Mouse (Mus musculus) T-helper 17 cell (primary cell): ENCODE measurements at regions not wholly inside any gene's neighbourhood (a gene's known extent, or its start where the extent isn't known, plus 50 kb on each side); places are given as distances from the start of the nearest gene placed in this dataset.
"Not testable (repeated sequence)": the region's sequence is repeated elsewhere in the genome, so short reads cannot be mapped to it uniquely, and the experiment has no call there.

Experiments
- in situ Hi-C, 2 experiments: fragments of 300-600 bp; cut with MboI, MseI; formaldehyde crosslinking; loops; 1 replicate in 1 of 2; 2 replicates in 1 of 2; pipeline ENCODE4 v1.15.1; 2025; ENCODE audit warnings: high pct_unique_total_duplicates in 2 of 2

DNA sequence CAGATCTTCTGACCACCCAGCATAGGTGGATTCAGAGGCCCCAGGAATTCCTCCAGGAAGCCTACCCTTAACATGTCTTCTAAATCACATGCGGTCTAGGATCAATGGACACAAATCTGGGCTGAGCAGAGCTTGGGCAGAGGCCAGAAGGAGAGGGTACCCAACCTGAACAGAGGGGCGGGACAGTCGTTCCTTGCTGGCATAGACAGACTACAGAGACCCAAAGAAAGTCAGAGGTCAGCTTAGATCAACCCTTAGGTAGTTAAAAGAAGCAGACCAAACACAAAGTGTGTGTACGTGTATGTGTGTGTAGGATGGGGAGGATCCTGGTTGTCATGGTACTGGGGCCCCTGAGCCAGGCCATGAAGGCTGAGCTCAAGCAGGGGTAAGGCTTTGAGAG lies 124.7 kb upstream of the Haao start:
- in situ Hi-C loops: loop anchor here in 1 of 2 experiments (5.0 kb wide), 1 partner anchor 100 kb away; no protein-coding TSS in a partner anchor

GRCm38 (mm10) chr17:83972026-83972425 lies 124.3 kb upstream of the Haao start:
- in situ Hi-C loops: loop anchor here in 1 of 2 experiments (5.0 kb wide), 1 partner anchor 100 kb away; no protein-coding TSS in a partner anchor

DNA sequence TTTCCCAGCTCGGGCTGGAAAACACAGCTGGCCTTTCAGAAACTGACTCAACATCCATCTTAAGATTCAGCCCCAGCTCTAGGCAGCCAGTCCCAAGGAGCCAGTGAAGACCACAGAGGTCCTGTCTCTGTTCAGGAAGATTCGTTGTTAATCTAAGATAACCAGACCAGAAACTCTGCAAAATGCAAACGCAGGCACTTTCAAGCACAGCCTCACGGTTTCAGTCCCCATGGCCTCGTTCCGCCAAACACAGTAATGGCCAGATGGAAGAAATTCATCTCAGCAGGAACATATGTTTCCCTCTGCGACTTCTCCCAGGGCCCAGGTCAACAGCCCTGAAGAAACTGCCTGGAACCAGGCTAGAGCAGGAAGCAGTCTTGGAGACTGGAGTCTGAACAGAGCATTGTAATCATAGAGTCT lies 121.7 kb upstream of the Haao start:
- in situ Hi-C loops: no loop called here

DNA sequence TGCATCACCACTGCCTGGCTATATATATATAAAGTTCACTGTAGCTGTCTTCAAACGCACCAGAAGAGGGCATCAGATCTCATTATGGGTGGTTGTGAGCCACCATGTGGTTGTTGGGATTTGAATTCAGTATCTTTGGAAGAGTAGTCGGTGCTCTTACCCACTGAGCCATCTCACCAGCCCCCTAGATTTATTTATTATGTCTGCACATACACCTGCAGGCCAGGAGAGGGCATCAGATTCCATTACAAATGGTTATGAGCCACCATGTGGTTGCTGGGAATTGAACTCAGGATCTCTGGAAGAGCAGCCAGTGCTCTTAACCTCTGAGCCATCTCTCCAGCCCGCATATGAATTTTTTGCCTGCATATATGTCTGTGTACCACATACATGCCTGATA lies 120.4 kb upstream of the Haao start:
- in situ Hi-C loops: not testable (repeated sequence)

DNA sequence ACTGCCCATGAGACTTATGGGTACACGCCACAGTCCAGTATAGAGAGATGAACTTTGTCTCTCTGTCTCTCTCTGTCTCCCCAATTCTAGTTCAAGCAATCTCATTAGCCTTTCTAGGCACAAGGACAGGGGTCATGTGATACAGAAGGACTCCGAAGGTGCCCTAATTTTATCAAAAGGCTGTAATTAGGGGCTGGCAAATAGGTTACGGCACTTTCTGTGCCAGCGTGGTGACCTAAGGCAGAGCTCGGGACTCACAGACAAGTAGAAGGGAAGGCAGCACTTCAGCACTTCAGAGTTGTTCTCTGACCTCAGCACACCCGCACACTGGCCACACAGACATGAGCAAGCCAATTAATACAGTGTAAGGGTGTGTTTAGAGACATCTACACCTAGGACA lies 119.2 kb upstream of the Haao start:
- in situ Hi-C loops: no loop called here

DNA sequence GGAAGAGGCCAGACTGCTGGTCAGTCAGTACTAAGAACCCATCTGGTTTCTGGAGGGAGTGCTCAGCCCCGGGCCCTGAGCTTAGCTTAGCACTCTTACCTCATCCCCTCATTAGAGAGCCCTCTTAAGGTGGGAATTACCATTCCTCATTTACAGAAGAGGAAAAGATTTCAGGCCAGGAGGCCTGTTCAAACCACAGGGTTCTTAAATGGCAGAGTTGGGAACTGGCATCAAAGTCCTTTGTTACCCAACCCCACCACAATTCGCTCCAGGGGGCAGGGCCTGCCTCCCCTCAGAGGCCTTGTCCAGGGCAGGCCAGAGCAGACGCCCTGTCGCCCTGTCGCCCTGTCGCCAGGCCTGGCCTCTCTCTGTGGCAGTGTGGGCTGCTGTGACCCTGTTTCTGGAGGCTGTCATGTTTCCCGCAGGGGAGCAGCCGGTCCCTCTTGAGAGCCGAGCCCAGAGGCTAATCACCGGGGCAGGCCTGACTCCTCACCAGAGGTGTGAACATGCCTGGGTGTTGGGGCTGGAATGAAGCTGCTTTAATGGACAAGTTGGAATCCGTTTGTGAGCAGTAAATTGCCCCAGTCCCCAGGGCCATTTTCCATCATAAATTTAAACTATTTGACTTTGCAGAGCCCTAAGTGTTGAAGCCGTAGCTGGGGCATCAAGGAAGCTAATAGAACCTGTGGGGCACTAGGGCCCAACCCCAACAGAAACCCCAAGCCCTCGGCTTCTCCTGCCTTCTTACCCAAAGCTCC lies 116.9 kb upstream of the Haao start:
- in situ Hi-C loops: no loop called here

GRCm38 (mm10) chr17:83963561-83963960 lies 115.8 kb upstream of the Haao start:
- in situ Hi-C loops: no loop called here

GRCm38 (mm10) chr17:83962841-83963240 lies 115.1 kb upstream of the Haao start:
- in situ Hi-C loops: no loop called here

DNA sequence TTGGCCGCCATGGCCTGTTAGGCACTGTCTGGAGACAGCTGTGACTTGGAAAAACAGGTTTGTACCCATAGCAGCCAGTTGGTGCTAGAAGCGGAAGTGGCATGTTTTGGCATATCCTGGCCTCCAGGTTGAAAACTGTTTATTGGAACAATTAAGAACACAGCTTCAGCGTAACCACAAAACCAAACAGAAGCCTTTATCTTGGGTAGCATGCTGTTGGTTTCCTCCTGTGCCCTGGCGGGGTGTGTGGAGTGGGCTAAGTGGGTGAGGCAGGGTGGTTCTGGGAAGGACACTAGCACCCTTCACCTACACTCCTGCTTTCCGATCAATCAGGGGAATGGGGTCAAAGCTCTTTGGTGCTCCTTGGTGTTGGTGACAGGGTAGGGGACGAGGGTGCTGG lies 114.4 kb upstream of the Haao start:
- in situ Hi-C loops: no loop called here

DNA sequence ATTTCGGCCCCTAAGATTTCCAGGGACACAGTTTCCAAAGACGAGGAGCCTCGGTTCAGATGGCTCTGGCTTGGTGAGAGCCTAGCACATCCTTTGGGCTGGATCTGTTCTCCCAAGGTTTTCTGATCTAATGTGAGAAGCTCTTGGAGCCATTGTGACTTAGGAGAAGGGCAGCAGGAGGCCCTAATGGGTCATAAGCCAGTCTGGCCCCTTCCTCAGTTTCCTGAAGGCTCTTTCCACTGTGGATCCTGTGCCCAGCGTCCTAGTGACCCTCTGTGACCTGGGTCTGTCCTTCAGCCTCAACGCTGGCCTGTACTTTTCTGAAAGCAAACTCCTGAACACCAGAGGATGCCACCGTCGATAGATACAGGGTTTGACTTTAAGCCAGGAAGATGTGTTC lies 113.1 kb upstream of the Haao start:
- in situ Hi-C loops: no loop called here

GRCm38 (mm10) chr17:83960158-83960557 lies 112.4 kb upstream of the Haao start:
- in situ Hi-C loops: no loop called here

GRCm38 (mm10) chr17:83959159-83959848 lies 111.5 kb upstream of the Haao start:
- in situ Hi-C loops: no loop called here

DNA sequence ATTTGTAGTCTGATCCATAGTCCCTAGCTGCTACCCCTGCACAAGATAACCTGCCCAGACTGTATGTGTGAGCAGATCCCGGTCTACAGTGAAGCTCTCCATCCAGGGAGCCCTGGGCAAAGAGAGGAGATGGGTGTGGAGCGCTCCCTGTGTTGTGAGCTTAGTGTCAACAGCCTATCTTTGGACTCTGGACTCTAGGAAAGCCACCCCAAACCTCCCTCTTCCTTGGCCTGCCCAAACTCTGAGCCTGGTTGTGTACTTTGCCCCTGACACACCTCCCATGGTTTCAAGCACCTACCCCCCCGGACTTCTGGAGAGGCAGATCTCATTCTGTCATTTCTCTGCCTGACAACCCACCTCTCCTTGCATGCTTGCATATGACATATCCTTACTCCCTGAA lies 110.9 kb upstream of the Haao start:
- in situ Hi-C loops: no loop called here

DNA sequence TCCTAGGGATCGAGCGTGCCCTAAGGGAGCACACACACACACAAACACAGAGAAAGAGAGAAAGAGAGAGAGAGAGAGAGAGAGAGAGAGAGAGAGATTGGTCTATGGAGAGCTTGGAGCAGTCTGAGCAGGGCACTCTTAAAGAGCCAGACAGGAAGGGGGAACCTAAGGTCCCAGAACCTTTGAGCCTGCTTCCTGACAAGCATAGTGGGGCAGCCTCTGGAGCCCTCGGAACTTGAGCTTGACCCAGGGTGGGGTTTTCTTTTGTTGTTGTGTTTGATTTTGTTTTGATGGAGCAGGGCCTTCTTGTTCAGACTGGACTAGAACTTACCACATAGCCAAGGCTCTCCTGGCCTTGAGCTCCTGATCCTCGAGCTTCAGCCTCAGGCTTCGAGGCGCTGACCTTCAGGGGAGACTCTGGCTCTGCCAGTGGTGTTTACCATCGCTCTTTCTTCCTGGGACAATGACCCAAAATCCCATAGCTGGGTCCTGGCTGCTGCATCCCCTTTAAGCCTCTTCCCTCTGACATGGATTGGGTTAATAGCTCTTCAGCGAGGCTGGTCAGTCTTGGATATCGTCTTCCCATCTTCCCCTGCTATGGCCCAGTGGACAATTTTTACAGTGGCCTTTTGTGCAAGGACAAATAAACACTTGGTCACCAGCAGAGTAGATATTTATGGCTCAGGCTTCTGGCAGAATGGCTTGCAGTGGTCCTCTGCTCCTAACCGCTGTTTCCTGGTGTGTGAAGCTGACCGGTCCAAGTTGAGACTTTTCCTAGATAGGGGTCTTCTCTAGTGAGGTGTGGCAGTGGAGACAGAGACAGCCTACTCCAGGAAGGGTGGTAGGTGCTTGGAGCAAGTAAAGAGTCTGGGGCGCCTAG lies 110.1 kb upstream of the Haao start:
- in situ Hi-C loops: no loop called here

DNA sequence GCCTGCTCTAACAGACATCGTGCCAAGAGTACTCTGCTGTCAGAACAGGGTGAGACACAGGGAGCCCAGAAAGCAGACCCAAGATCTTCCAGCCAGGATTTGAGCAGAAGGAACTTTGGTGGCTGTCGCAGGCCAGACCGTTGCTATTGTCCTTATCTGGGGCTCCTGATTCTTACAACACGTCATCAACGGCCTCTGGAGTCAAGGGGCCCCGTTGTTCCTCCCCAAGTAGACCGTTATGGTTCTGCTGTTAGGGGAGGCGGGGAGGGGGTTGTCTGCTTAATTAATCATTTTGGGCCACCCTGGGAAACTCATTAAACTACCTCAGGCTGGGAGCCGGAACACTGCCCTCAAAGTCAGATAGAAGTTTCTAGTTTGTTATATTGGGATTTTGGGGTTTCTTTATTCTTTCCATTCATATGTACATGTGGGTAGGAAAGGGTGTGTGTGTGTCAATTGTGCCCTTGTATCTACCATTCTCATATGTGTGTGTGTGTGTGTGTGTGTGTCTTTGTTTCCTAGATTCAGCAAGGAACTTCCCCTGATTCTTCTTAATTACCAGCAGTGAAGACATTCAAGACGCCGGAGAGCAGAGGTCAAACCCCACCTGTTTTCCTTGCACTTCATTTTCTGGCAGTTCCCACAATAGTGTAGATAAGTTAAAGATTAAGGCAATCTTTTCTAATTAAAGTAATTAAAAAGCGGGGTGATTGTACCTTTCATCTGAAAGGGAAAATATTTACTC lies 109.2 kb upstream of the Haao start:
- in situ Hi-C loops: no loop called here

DNA sequence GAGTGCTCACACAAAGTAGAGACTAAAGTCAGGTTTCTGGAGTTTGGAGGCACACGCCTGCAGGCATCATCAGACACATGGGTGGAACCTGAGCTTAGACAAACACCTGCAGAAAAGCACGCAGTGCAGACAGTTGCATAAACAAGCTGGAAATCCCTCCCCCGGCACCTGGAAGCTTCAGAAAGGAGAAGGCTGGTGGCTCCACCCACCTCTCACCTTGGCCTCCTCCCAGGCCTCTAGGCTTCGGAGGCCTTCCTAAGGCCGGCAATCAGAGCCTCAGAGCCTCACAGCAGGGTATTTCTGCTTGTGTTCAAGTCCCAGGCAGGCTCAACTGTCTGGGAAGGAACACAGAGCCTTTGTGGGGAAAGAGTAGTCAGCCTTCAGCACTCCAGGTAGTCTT lies 108.2 kb upstream of the Haao start:
- in situ Hi-C loops: no loop called here

DNA sequence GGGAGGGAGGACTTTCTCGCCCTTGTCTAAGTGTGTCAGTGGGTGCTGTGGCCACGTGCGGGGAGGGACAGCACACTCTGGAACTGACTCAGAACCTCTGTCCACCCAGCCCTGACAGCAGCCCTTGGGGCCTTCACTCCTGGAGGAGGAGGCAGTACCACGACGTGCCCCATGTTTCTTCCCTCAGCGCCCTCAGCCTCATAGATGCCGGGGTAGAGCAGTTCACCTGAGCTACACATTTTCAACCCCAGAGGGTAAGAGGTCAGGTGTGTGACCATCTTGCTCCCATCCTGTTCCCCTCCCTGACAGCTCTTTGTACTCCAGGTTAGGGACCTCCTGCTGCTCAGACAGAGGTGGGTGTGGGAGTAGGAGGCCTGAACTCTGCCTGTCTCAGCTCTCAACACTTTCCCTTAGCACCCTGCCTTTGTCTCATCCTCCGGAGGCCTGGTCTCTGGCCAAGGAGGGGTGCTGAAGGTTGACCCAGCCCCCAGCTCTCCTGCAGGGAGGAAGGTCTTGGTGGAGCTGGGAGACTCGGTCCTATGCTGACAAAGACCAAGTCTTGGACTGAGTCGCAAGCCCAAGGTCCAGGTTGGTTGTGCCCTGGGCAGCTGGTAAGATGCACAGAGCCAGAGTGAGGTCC lies 107.4 kb upstream of the Haao start:
- in situ Hi-C loops: no loop called here

GRCm38 (mm10) chr17:83954291-83955057 lies 106.7 kb upstream of the Haao start:
- in situ Hi-C loops: no loop called here

- in situ Hi-C loops: no loop called here
Observed at GRCm38 (mm10) chr17:83953656-83954055, 105.9 kb upstream of the Haao start.

GRCm38 (mm10) chr17:83946718-83947117 lies 99.0 kb upstream of the Haao start:
- in situ Hi-C loops: no loop called here
